Mouse (Mus musculus): ENCODE data around the gene Tmem273.

GRCm38 (mm10) chr14:32836191-32836590, 50.4 kb downstream of the Tmem273 start:
- TF ChIP-seq POLR2A (IDR thresholded peaks at IDR 0.05; ENCODE audit: insufficient read length, low read depth) (no peak), MAX (IDR thresholded peaks at IDR 0.05; ENCODE audit: low read depth) (no peak), E2F4 (IDR thresholded peaks at IDR 0.05; ENCODE audit: insufficient read depth) (no peak), MYOD1 (IDR thresholded peaks at IDR 0.05; ENCODE audit: control insufficient read depth in 1 of 3, insufficient read length in 2 of 3, low read depth in 2 of 3) (no peak), CEBPB (IDR thresholded peaks at IDR 0.05; ENCODE audit: insufficient read depth, poor library complexity, severe bottlenecking) (no peak), USF1 (IDR thresholded peaks at IDR 0.05; ENCODE audit: low read depth) (no peak)

All from myocyte (in vitro differentiated cells).